Mouse (Mus musculus) liver, postnatal 0 days (tissue): ENCODE data around the gene Heatr4. TPM values are rescaled to one million over a fixed set of nuclear protein-coding genes. Genes with fewer than 3 reads are reported as not detected.

ENCODE experiments used
- ATAC-seq: fragments of 200-750 bp; cut with Nextera tagmentation; 2 replicates; pipeline ENCODE4 v1.8.0; 2017; ENCODE audit warnings: mild to moderate bottlenecking, moderate library complexity
- DNase-seq: peaks from one replicate; pipeline ENCODE4 v3.0.0-alpha.2; 2016
- H3K27ac ChIP-seq: fragments of 300-500 bp; sonication (generic); 2 replicates; pipeline ENCODE4 v1.5.1; 2014; ENCODE audit warnings: antibody characterized with exemption, moderate library complexity, mild to moderate bottlenecking, low read depth
- H3K27me3 ChIP-seq: fragments of 300-500 bp; sonication (generic); 2 replicates; pipeline ENCODE4 v1.6.1; 2014; ENCODE audit warnings: low read length, control low read depth, mixed read lengths; ENCODE audit not compliant: insufficient read depth
- H3K36me3 ChIP-seq: fragments of 300-500 bp; sonication (generic); replicated peaks from 2 replicates; pipeline ENCODE4 v1.6.1; 2014; ENCODE audit warnings: mild to moderate bottlenecking, control low read depth, low read length, moderate library complexity, mixed read lengths; ENCODE audit not compliant: insufficient read depth
- H3K4me1 ChIP-seq: fragments of 300-500 bp; sonication (generic); 2 replicates; pipeline ENCODE4 v1.6.1; 2014; ENCODE audit warnings: antibody characterized with exemption, mild to moderate bottlenecking, control low read depth; ENCODE audit not compliant: insufficient read depth
- H3K4me2 ChIP-seq: fragments of 300-500 bp; sonication (generic); 2 replicates; pipeline ENCODE4 v1.6.1; 2014; ENCODE audit warnings: low read depth, mild to moderate bottlenecking, low read length, moderate library complexity, mixed read lengths
- H3K4me3 ChIP-seq: fragments of 300-500 bp; sonication (generic); 2 replicates; pipeline ENCODE4 v1.5.1; 2014; ENCODE audit warnings: low read depth, low read length
- H3K9ac ChIP-seq: fragments of 300-500 bp; sonication (generic); replicated peaks from 2 replicates; pipeline ENCODE4 v1.6.1; 2014; ENCODE audit warnings: mild to moderate bottlenecking, moderate library complexity
- H3K9me3 ChIP-seq: fragments of 300-500 bp; sonication (generic); 2 replicates; pipeline ENCODE4 v1.6.1; 2016; ENCODE audit warnings: mild to moderate bottlenecking, control low read depth, low read length, mixed read lengths
- CTCF ChIP-seq: sonication (generic); IDR thresholded peaks from 2 replicates; pipeline ENCODE4 v1.5.1; 2016; ENCODE audit warnings: antibody characterized with exemption, low read depth
- EP300 ChIP-seq: IDR thresholded peaks from 2 replicates; pipeline ENCODE4 v1.6.1; 2016; ENCODE audit warnings: antibody characterized with exemption, low read depth, mild to moderate bottlenecking
- WGBS: fragments of 180-500 bp; shearing (Covaris S2); extraction: QIAGEN DNeasy Blood & Tissue Kit; methylation state at CpG from one replicate; pipeline ENCODE4 v1.1.7; 2014; ENCODE audit not compliant: insufficient replicate concordance; 5-methylcytosine and 5-hydroxymethylcytosine counted together
- polyA plus RNA-seq: library from polyadenylated mRNA; unstranded; fragments of >200 nt; fragmentation: Nextera tagmentation; extraction: Ambion mirVana; gene quantifications from 2 replicates; pipeline ENCODE4 v1.2.1, GENCODE M21; 2015

Gene Heatr4
- polyA plus RNA-seq, 1 experiment from 2014 or later, result not detected

- TF ChIP-seq EP300, result no peak
- TF ChIP-seq CTCF, result no peak
- DNase-seq (no peak), ATAC-seq (no peak)
- H3K9me3 ChIP-seq, result no peaks in the 10 kb centered on the region
- no peak overlapping the region for H3K9ac ChIP-seq
- 0 out of 2 replicates have a peak overlapping the region, but pooled peaks have one; percentile 35 for H3K4me2 ChIP-seq
- H3K36me3 ChIP-seq, result peaks cover 8% of the 10 kb centered on the region
- H3K4me1 ChIP-seq, result peaks cover 25% of the 10 kb centered on the region
- no peaks in the 10 kb centered on the region for H3K27me3 ChIP-seq
- peak overlapping the region; percentile 64; the same call in 1 of the 2 replicates for H3K27ac ChIP-seq
- H3K4me3 ChIP-seq, result no peak overlapping the region
- WGBS, result 82% methylated on average over 4 of the region's 4 CpGs
These were observed 70.4 kb downstream of the Heatr4 start for GRCm38 (mm10) chr12:83914202-83914740.

- 71% methylated on average over 2 of the region's 2 CpGs for WGBS
- H3K9me3 ChIP-seq, result no peaks in the 10 kb centered on the region
- H3K36me3 ChIP-seq, result peaks cover 4% of the 10 kb centered on the region; the same call in 1 of the 2 replicates
- ATAC-seq (peak; percentile 88), DNase-seq (no peak)
- H3K27me3 ChIP-seq, result no peaks in the 10 kb centered on the region
- H3K4me1 ChIP-seq, result peaks cover 18% of the 10 kb centered on the region
- TF ChIP-seq CTCF, result no peak
- TF ChIP-seq EP300, result no peak
- H3K4me2 ChIP-seq, result no peak overlapping the region
- peak overlapping the region; percentile 62 for H3K27ac ChIP-seq
- no peak overlapping the region for H3K4me3 ChIP-seq
- H3K9ac ChIP-seq, result no peak overlapping the region
These were observed 74.2 kb downstream of the Heatr4 start for GRCm38 (mm10) chr12:83910451-83910850.

Other genes with a start within 250 kb of the Heatr4 start
- gene Papln, start 221.2 kb downstream of the Heatr4 start, polyA plus RNA-seq, result 0.15 and 0.28 TPM in 2 replicates
- 13.0 and 14.5 TPM in 2 replicates for gene Numb, start 62.9 kb downstream of the Heatr4 start, polyA plus RNA-seq
- gene Riox1, start 34.2 kb downstream of the Heatr4 start, polyA plus RNA-seq, result 6.2 and 8.1 TPM in 2 replicates
- gene Acot2, start 3.0 kb upstream of the Heatr4 start, polyA plus RNA-seq, result 32.8 and 39.4 TPM in 2 replicates
- gene Acot1, start 24.6 kb upstream of the Heatr4 start, polyA plus RNA-seq, result 87.8 and 106 TPM in 2 replicates
- gene Acot4, start 53.5 kb upstream of the Heatr4 start, polyA plus RNA-seq, result 29.0 and 35.0 TPM in 2 replicates
- gene Gm49366, start 54.1 kb upstream of the Heatr4 start, polyA plus RNA-seq, result not detected in 2 replicates
- 37.2 and 43.0 TPM in 2 replicates for gene Acot3, start 67.3 kb upstream of the Heatr4 start, polyA plus RNA-seq
- gene Acot5, start 84.5 kb upstream of the Heatr4 start, polyA plus RNA-seq, result 0.37 and 0.54 TPM in 2 replicates
- gene Acot6, start 115.8 kb upstream of the Heatr4 start, polyA plus RNA-seq, result 1.9 and 2.0 TPM in 2 replicates
- gene Dnal1, start 129.5 kb upstream of the Heatr4 start, polyA plus RNA-seq, result 0.13 and 0.21 TPM in 2 replicates
- 0.28 and 0.35 TPM in 2 replicates for gene Pnma1, start 163.6 kb upstream of the Heatr4 start, polyA plus RNA-seq
- 2.6 and 2.8 TPM in 2 replicates for gene Elmsan1, start 234.0 kb upstream of the Heatr4 start, polyA plus RNA-seq